Mouse (Mus musculus) gastrocnemius, postnatal 25 days (tissue): ENCODE measurements around the gene B4galt1. TPM values are rescaled to one million over a fixed set of nuclear protein-coding genes. Genes with fewer than 3 reads are reported as not detected.

ENCODE experiments used
- DNase-seq: peaks from one replicate; pipeline ENCODE4 v3.0.0; 2022
- total RNA-seq, 2 experiments: library from RNA; stranded (reverse); gene quantifications; 1 replicate in 1 of 2; 2 replicates in 1 of 2; pipeline ENCODE4 v1.2.3; 2021

B4galt1 gene
- total RNA-seq, 2 experiments from 2014 or later: 28.2 to 30.5 TPM

GRCm38 (mm10) chr4:40843726-40844125, 10.1 kb downstream of the B4galt1 start:
- DNase-seq: peak; percentile 81

GRCm38 (mm10) chr4:40840448-40840847, 13.4 kb downstream of the B4galt1 start:
- DNase-seq: peak; percentile 4

GRCm38 (mm10) chr4:40839251-40839650, 14.6 kb downstream of the B4galt1 start:
- DNase-seq: peak; percentile 4

GRCm38 (mm10) chr4:40837451-40838285, 16.1 kb downstream of the B4galt1 start:
- peak; percentile 52 for DNase-seq

GRCm38 (mm10) chr4:40837008-40837407, 16.8 kb downstream of the B4galt1 start:
- DNase-seq: no peak

- DNase-seq: no peak
These were observed 18.9 kb downstream of the B4galt1 start for GRCm38 (mm10) chr4:40834872-40835271.

GRCm38 (mm10) chr4:40834232-40834786, 19.5 kb downstream of the B4galt1 start:
- DNase-seq: no peak

GRCm38 (mm10) chr4:40833381-40834231, 20.2 kb downstream of the B4galt1 start:
- DNase-seq: no peak

- no peak for DNase-seq
These were observed 23.3 kb downstream of the B4galt1 start for GRCm38 (mm10) chr4:40830530-40830929.

GRCm38 (mm10) chr4:40829654-40830400, 24.0 kb downstream of the B4galt1 start:
- no peak for DNase-seq

- peak; percentile 83 for DNase-seq
These were observed 24.9 kb downstream of the B4galt1 start for GRCm38 (mm10) chr4:40828910-40829309.

GRCm38 (mm10) chr4:40827926-40828325, 25.9 kb downstream of the B4galt1 start:
- DNase-seq: no peak

GRCm38 (mm10) chr4:40826810-40827209, 27.0 kb downstream of the B4galt1 start:
- no peak for DNase-seq

- no peak for DNase-seq
These were observed 27.8 kb downstream of the B4galt1 start for GRCm38 (mm10) chr4:40825981-40826380.

GRCm38 (mm10) chr4:40825146-40825545, 28.7 kb downstream of the B4galt1 start:
- DNase-seq: no peak

GRCm38 (mm10) chr4:40824505-40824904, 29.3 kb downstream of the B4galt1 start:
- DNase-seq: no peak

GRCm38 (mm10) chr4:40823664-40824063, 30.1 kb downstream of the B4galt1 start:
- no peak for DNase-seq

GRCm38 (mm10) chr4:40823151-40823550, 30.7 kb downstream of the B4galt1 start:
- no peak for DNase-seq

- DNase-seq: no peak
These were observed 32.3 kb downstream of the B4galt1 start for GRCm38 (mm10) chr4:40821303-40822023.

- no peak for DNase-seq
These were observed 32.9 kb downstream of the B4galt1 start for GRCm38 (mm10) chr4:40820903-40821302.

- no peak for DNase-seq
These were observed 33.8 kb downstream of the B4galt1 start for GRCm38 (mm10) chr4:40820024-40820423.
